Mouse (Mus musculus) olfactory bulb, adult 2 months (tissue): ENCODE measurements at regions not wholly inside any gene's neighbourhood (a gene's known extent, or its start where the extent isn't known, plus 50 kb on each side); places are given as distances from the start of the nearest gene placed in this dataset.

Source experiments
- CTCF ChIP-seq: fragments of 200-500 bp; IDR thresholded peaks from 2 replicates; pipeline ENCODE4 v1.5.1; 2012; ENCODE audit warnings: low read depth, mild to moderate bottlenecking, low read length, moderate library complexity; ENCODE audit not compliant: insufficient read depth
- POLR2A ChIP-seq: fragments of 200-500 bp; IDR thresholded peaks from 2 replicates; pipeline ENCODE4 v1.6.1; 2012; ENCODE audit warnings: mild to moderate bottlenecking, low read depth, low read length, moderate library complexity; ENCODE audit not compliant: insufficient read depth

DNA sequence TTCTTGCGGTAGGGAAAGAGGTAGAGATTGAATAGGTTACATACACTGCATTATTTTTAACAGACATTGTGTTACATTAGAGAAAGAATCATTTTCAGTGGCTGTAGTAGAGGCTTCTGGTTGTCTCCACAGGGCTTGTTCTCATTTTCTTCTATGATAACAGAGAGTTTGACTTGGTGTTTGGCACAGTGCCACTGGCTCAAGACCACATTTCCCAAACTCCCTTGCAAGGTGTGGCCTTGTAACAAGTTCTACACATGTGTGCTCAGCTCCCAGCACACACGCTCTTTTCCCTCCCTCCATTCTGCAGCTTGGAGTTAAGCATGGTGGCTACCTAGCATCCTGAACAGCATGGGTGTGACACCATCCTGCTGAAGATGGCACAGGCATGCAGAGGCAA is 252.2 kb downstream of the Spry2 start:
- TF ChIP-seq POLR2A = no peak
- TF ChIP-seq CTCF = no peak
